Comparison of ENCODE assay signal across 14 mouse cellular contexts in the genomic region with DNA sequence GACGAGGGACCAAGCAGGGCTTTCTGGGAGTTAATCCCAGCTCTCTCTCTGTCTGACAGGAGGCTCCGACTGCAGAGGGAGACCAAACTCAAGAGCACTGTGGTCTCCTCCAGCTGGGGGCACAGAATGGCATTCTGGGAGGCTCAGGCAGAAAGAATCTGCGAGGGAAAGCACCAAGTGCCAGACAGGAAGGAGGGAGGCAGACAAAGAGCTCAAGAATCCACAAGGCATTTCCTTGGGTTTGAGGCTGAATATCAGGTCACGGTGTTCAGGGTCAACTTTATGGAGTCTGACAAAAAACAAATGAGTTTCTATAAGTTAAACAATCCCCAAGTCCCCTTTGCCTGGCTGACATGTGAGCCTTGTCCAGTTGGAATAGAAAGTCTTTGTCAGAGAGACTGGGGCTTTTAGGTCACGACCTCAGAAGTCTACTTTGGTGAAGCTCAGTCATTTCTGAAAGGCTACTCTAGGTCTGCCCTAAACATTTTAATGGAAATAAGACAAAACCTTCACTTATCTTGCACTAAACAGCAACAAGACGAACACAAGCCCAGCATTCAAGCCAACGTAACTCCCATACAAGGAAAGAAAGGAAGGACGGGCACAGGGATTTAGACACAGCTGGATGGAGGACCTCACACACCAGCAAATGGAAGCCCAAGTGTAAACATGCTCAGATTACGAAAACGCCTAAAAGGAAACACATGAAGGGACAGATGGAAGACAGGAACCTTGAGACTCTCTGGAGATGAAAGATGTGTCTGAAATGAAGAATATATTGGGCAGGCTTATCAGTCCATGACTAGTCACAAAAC. TPM values are rescaled to one million over a fixed set of nuclear protein-coding genes. Genes with fewer than 3 reads are reported as not detected.
DNase-seq lines count a peak whose midpoint lies in the region; ATAC-seq and TF ChIP-seq lines count a peak whose summit lies in the region.
"Had no signal": no experiment of that assay in that cellular context is flagged by ENCODE, and none has a peak within 500 bp of the region (broad histone marks: within the 10 kb centered on the region; RNA-seq: fewer than 3 reads in every experiment).

No protein-coding gene starts in this region.

- no peak overlapping the region; the same call in none of the 2 replicates for H3K4me2 ChIP-seq in lung, embryonic 14.5 days
- H3K4me2 ChIP-seq in embryonic facial prominence, embryonic 11.5 days (ENCODE audit: low read depth, low read length) = no peak overlapping the region

- H3K4me3 ChIP-seq in lung, embryonic 14.5 days (ENCODE audit: low read depth, low read length) = no peak overlapping the region
- H3K4me3 ChIP-seq in embryonic facial prominence, embryonic 11.5 days (ENCODE audit: low read depth, low read length) = no peak overlapping the region
- H3K4me3 ChIP-seq: erythroblast, embryonic 14.5 days; gastrocnemius, adult 2 months had no signal

- H3K27me3 ChIP-seq in lung, embryonic 14.5 days (ENCODE audit: insufficient read depth, low read length) = no peaks in the 10 kb centered on the region
- H3K27me3 ChIP-seq in embryonic facial prominence, embryonic 11.5 days (ENCODE audit: control insufficient read depth, insufficient read depth, low read length) = no peaks in the 10 kb centered on the region

- 20% methylated on average over 10 of the region's 10 CpGs for WGBS in lung, embryonic 14.5 days
- 14% methylated on average over 10 of the region's 10 CpGs for WGBS in embryonic facial prominence, embryonic 11.5 days

- H3K27ac ChIP-seq in lung, embryonic 14.5 days (ENCODE audit: low read depth) = peak overlapping the region; percentile 72
- H3K27ac ChIP-seq in embryonic facial prominence, embryonic 11.5 days (replicated peaks; ENCODE audit: low read depth, low read length) = 0 out of 2 replicates have a peak overlapping the region, but pooled peaks have one; percentile 15
- H3K27ac ChIP-seq: gastrocnemius, adult 2 months had no signal

- 0 out of 2 replicates have a peak, but pooled peaks cover 4% of the 10 kb centered on the region for H3K36me3 ChIP-seq in lung, embryonic 14.5 days (ENCODE audit: insufficient read depth)
- H3K36me3 ChIP-seq in embryonic facial prominence, embryonic 11.5 days (replicated peaks; ENCODE audit: control insufficient read depth, insufficient read depth, low read depth, low read length) = no peaks in the 10 kb centered on the region

- ATAC-seq in lung, embryonic 14.5 days (ENCODE audit: insufficient read depth) = peak; percentile 47
- no peak for ATAC-seq in embryonic facial prominence, embryonic 11.5 days (replicated peaks; ENCODE audit: insufficient number of reproducible peaks, low FRiP score, low TSS enrichment, low read depth)
- ATAC-seq: liver, postnatal 0 days had no signal

- H3K9me3 ChIP-seq in lung, embryonic 14.5 days (ENCODE audit: low read depth, low read length) = no peaks in the 10 kb centered on the region
- H3K9me3 ChIP-seq in embryonic facial prominence, embryonic 11.5 days (replicated peaks; ENCODE audit: control insufficient read depth, low read length) = no peaks in the 10 kb centered on the region

- peak; percentile 80 for DNase-seq in heart, adult 11 months
- DNase-seq in heart, adult 18-20 months = no peak
- DNase-seq in lung, embryonic 14.5 days = peak; percentile 64
- DNase-seq in lung, adult 18-20 months = no peak
- peak; percentile 64 for DNase-seq in embryonic facial prominence, embryonic 11.5 days (ENCODE audit: low spot score)
- DNase-seq in mesoderm, embryonic 11.5 days (ENCODE audit: low read depth, low spot score) = peak; percentile 54
- no peak for DNase-seq in thymus, postnatal 25 days
- DNase-seq in gastrocnemius, postnatal 10 days = no peak
- DNase-seq: cerebellum, adult 18-20 months; gastrocnemius, adult 2 months; heart, postnatal 4 days; liver, postnatal 0 days; retina, postnatal 1 day had no signal

- H3K9ac ChIP-seq in lung, embryonic 14.5 days = no peak overlapping the region
- H3K9ac ChIP-seq in embryonic facial prominence, embryonic 11.5 days (replicated peaks; ENCODE audit: low read length) = no peak overlapping the region
- H3K9ac ChIP-seq: liver, postnatal 0 days had no signal

- TF ChIP-seq CTCF in lung, embryonic 14.5 days (IDR thresholded peaks at IDR 0.05; ENCODE audit: low read depth) = no peak

- H3K4me1 ChIP-seq in lung, embryonic 14.5 days (ENCODE audit: insufficient read depth) = peaks cover 57% of the 10 kb centered on the region
- H3K4me1 ChIP-seq in embryonic facial prominence, embryonic 11.5 days (ENCODE audit: control insufficient read depth, insufficient read depth, low read length) = peaks cover 7% of the 10 kb centered on the region

RNA-seq across cellular contexts. Expression of a gene that starts 47.8 kb away (rescaled TPM):
- total RNA-seq in heart, adult 18-20 months (2021) = 1 to 10 TPM; 1.4 to 1.8 TPM
- polyA plus RNA-seq in lung, embryonic 14.5 days (2014; fragmentation: Nextera tagmentation; extraction: Ambion mirVana) = 70.4 and 71.4 TPM in 2 replicates
- 78.1 and 82.7 TPM in 2 replicates for polyA plus RNA-seq in embryonic facial prominence, embryonic 11.5 days (2014; fragmentation: Nextera tagmentation; extraction: Ambion mirVana)
- 10 to 100 TPM in 1 of 2 experiments, 1 to 10 TPM in 1; 8.2 to 10.9 TPM for total RNA-seq in gastrocnemius, postnatal 10 days (2021)
- polyA plus RNA-seq: erythroblast, embryonic 14.5 days had no signal

Comparison
In these comparisons a context has a peak if more than half of its experiments do, and no peak if none do; other contexts are left out.
1. DNase-seq: peak in heart, adult 11 months (single experiment), lung, embryonic 14.5 days (single experiment), embryonic facial prominence, embryonic 11.5 days (single experiment) and mesoderm, embryonic 11.5 days (single experiment); none in heart, adult 18-20 months (0 of 2), lung, adult 18-20 months (0 of 2), thymus, postnatal 25 days (single experiment) and gastrocnemius, postnatal 10 days (single experiment).